Mouse (Mus musculus): ENCODE data around the gene Sp3. TPM values are rescaled to one million over a fixed set of nuclear protein-coding genes. Genes with fewer than 3 reads are reported as not detected.

The Sp3 gene
- total and polyA plus RNA-seq, 2 experiments from 2014 or later = 28.3 to 62.1 TPM

DNA sequence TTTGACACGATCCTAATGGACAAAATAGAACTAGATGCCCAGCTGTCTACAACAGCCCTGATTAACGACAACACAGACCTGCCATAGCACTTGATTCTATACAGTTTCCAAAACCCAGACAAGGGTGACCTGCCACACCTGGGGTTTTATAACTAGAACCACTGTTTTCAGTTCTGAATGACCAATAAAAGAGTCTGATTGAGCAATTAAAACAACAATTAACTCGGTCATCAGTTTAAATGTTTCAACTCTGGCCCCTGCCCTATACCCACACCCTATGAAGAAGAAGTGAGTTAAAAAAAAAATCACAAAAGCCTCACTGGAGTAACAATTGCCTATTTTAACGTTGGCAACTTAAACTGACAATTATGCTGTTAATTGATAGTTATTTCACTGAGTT is 64.1 kb downstream of the Sp3 start:
- no peaks in the 10 kb centered on the region for H3K36me3 ChIP-seq (replicated peaks; ENCODE audit: control insufficient read depth, insufficient read depth, low read length)
- 75% methylated on average over 4 of the region's 4 CpGs for WGBS
- H3K4me2 ChIP-seq (ENCODE audit: low read depth, low read length) = no peak overlapping the region
- H3K9me3 ChIP-seq (replicated peaks; ENCODE audit: control insufficient read depth, low read length) = no peaks in the 10 kb centered on the region
- no peaks in the 10 kb centered on the region for H3K27me3 ChIP-seq (ENCODE audit: control insufficient read depth, insufficient read depth, low read length)
- no peak overlapping the region for H3K4me3 ChIP-seq (ENCODE audit: low read depth, low read length)
- DNase-seq (ENCODE audit: low spot score) = no peak
- TF ChIP-seq CTCF (IDR thresholded peaks at IDR 0.05; ENCODE audit: low read depth) (no peak), EP300 (IDR thresholded peaks at IDR 0.05; ENCODE audit: low read depth) (no peak)
- H3K9ac ChIP-seq (replicated peaks; ENCODE audit: low read depth, low read length) = no peak overlapping the region
- ATAC-seq (ENCODE audit: insufficient read depth, low read depth) = no peak
- H3K27ac ChIP-seq (ENCODE audit: low read depth) = peak overlapping the region; percentile 59; the same call in 1 of the 2 replicates
- H3K4me1 ChIP-seq (ENCODE audit: control insufficient read depth, insufficient read depth) = peaks cover 7% of the 10 kb centered on the region

DNA sequence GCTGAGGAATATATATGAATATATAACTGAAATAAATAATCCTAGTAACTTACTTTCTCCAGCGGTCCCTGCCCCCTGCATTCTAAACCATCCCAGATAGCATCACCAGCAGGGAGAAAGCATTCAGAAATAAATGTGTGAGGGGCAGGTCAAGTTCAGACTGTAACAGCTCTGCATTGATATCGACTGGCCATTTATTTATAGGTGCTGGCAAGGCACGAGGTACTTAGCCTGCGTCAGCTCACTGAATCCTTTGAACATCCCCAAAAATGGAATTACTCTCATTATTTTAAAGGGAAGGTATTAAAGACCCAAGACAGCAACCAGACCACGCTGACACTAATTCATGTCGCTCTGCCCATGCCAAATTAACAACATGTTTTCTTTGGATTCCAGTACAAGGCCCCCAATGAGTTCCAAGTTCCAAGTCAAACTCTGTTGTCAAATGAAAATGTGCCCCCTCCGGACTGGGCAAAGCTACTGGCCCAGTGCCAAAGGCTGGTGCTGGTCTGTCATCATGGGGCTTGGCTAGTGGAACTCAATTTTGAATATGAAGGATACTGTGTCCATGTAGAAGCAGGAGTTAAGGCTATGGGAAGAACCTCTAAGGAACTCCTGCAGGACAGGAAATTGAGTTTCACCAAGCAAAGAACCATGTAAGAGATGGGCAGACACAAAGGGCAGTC is 64.9 kb downstream of the Sp3 start:
- Histone ChIP-seq H3K27me3 (ENCODE audit: control insufficient read depth, insufficient read depth, low read length) (no peaks in the 10 kb centered on the region), H3K4me1 (ENCODE audit: control insufficient read depth, insufficient read depth) (peaks cover 7% of the 10 kb centered on the region), H3K27ac (ENCODE audit: low read depth) (peak overlapping the region; percentile 59), H3K4me3 (ENCODE audit: low read depth, low read length) (no peak overlapping the region), H3K9me3 (replicated peaks; ENCODE audit: control insufficient read depth, low read length) (no peaks in the 10 kb centered on the region), H3K9ac (replicated peaks; ENCODE audit: low read depth, low read length) (no peak overlapping the region), H3K4me2 (ENCODE audit: low read depth, low read length) (no peak overlapping the region), H3K36me3 (replicated peaks; ENCODE audit: control insufficient read depth, insufficient read depth, low read length) (no peaks in the 10 kb centered on the region)
- ATAC-seq (ENCODE audit: insufficient read depth, low read depth) (peak; percentile 71), DNase-seq (ENCODE audit: low spot score) (peak; percentile 46)
- TF ChIP-seq EP300 (IDR thresholded peaks at IDR 0.05; ENCODE audit: low read depth) = no peak
- TF ChIP-seq CTCF (IDR thresholded peaks at IDR 0.05; ENCODE audit: low read depth) = no peak
- 46% methylated on average over 7 of the region's 7 CpGs for WGBS

DNA sequence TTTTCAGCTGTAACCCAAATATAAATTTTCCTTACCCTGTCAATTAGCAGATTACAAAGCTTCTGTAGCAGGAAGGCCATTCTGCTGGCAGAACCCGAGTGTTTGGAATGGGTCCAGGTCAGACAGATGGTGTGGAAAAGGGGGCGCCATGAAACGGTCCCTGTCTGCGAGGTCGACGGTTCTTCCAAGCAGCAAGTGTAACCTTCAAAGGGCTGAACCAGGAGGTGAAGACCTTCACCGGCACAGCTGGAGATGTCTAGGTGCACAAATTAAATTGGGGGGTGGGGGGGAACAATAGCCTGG is 66.8 kb downstream of the Sp3 start:
- Histone ChIP-seq H3K4me3 (ENCODE audit: low read depth, low read length) (no peak overlapping the region), H3K9ac (replicated peaks; ENCODE audit: low read depth, low read length) (no peak overlapping the region), H3K9me3 (replicated peaks; ENCODE audit: control insufficient read depth, low read length) (no peaks in the 10 kb centered on the region), H3K27me3 (ENCODE audit: control insufficient read depth, insufficient read depth, low read length) (no peaks in the 10 kb centered on the region), H3K36me3 (replicated peaks; ENCODE audit: control insufficient read depth, insufficient read depth, low read length) (no peaks in the 10 kb centered on the region), H3K27ac (ENCODE audit: low read depth) (no peak overlapping the region), H3K4me2 (ENCODE audit: low read depth, low read length) (no peak overlapping the region), H3K4me1 (ENCODE audit: control insufficient read depth, insufficient read depth) (peaks cover 7% of the 10 kb centered on the region)
- WGBS = 64% methylated on average over 7 of the region's 7 CpGs
- no peak for ATAC-seq (ENCODE audit: insufficient read depth, low read depth)
- TF ChIP-seq CTCF (IDR thresholded peaks at IDR 0.05; ENCODE audit: low read depth) (no peak), EP300 (IDR thresholded peaks at IDR 0.05; ENCODE audit: low read depth) (no peak)
- DNase-seq (ENCODE audit: low spot score) = no peak

DNA sequence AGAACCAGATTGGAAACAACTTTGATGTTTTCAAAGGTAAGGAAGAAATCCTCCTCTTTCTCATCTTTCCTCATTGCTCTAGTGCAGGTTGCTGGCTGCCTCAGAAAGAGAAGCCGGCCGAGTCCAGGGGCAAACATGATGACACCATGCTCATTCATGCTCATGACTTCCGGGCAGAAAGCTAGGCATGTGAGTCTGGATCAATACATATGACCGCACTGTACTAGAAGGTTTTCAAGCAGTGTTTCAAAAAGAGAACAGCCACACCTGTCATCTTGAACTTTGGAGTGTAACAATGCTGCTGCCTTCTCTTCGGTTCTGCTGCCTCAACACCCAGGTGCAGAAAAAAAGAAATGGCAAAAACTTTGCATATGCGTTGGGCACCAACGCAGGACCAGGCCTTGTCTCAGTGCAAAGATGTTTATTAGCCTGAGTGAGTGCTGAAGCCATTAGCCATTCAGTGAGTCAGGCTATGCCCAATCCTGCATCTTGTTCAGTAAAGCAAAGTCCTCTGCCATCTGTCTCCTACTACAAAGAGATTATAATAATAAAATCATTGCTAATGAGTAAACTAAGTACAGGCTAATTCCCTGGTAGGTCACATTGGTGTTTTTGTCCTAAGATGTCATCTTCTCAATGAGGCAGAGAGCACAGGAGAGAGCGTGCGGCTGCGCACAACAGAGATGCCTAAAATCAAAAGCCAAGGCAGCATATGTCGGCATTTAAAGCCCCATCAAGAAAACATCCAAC is 67.4 kb downstream of the Sp3 start:
- no peak overlapping the region for H3K9ac ChIP-seq (replicated peaks; ENCODE audit: low read depth, low read length)
- H3K36me3 ChIP-seq (replicated peaks; ENCODE audit: control insufficient read depth, insufficient read depth, low read length) = no peaks in the 10 kb centered on the region
- ATAC-seq (ENCODE audit: insufficient read depth, low read depth) = no peak
- H3K4me2 ChIP-seq (ENCODE audit: low read depth, low read length) = no peak overlapping the region
- H3K4me1 ChIP-seq (ENCODE audit: control insufficient read depth, insufficient read depth) = peaks cover 7% of the 10 kb centered on the region
- H3K27ac ChIP-seq (ENCODE audit: low read depth) = no peak overlapping the region
- H3K4me3 ChIP-seq (ENCODE audit: low read depth, low read length) = no peak overlapping the region
- TF ChIP-seq EP300 (IDR thresholded peaks at IDR 0.05; ENCODE audit: low read depth) (no peak), CTCF (IDR thresholded peaks at IDR 0.05; ENCODE audit: low read depth) (no peak)
- DNase-seq (ENCODE audit: low spot score) = no peak
- H3K9me3 ChIP-seq (replicated peaks; ENCODE audit: control insufficient read depth, low read length) = no peaks in the 10 kb centered on the region
- H3K27me3 ChIP-seq (ENCODE audit: control insufficient read depth, insufficient read depth, low read length) = no peaks in the 10 kb centered on the region
- WGBS = 91% methylated on average over 11 of the region's 11 CpGs

DNA sequence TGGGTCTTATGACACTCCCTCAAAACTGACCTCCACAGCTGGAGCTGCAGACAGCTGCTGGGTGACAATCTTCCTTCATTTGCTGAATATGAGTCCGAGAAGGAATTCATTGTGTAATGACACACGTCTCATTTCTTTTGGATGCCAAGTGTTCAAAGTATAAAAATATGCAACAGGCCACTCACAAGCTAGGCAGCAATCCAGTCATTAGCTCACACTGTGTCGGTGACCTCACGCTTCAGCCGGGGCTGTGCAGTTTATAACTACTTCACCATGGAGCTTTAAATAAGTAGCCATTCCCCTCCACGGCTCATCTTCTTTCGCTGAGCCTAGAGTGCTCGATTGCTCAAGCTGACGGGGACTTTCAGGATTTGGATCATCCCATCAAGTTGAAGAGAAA is 68.7 kb downstream of the Sp3 start:
- DNase-seq (ENCODE audit: low spot score) (peak; percentile 62), ATAC-seq (ENCODE audit: insufficient read depth, low read depth) (peak; percentile 77)
- TF ChIP-seq CTCF (IDR thresholded peaks at IDR 0.05; ENCODE audit: low read depth) (no peak), EP300 (IDR thresholded peaks at IDR 0.05; ENCODE audit: low read depth) (no peak)
- 32% methylated on average over 9 of the region's 9 CpGs for WGBS
- H3K4me2 ChIP-seq (ENCODE audit: low read depth, low read length) = no peak overlapping the region
- H3K9ac ChIP-seq (replicated peaks; ENCODE audit: low read depth, low read length) = no peak overlapping the region
- H3K27me3 ChIP-seq (ENCODE audit: control insufficient read depth, insufficient read depth, low read length) = no peaks in the 10 kb centered on the region
- H3K4me1 ChIP-seq (ENCODE audit: control insufficient read depth, insufficient read depth) = peaks cover 7% of the 10 kb centered on the region
- H3K4me3 ChIP-seq (ENCODE audit: low read depth, low read length) = no peak overlapping the region
- H3K9me3 ChIP-seq (replicated peaks; ENCODE audit: control insufficient read depth, low read length) = no peaks in the 10 kb centered on the region
- no peaks in the 10 kb centered on the region for H3K36me3 ChIP-seq (replicated peaks; ENCODE audit: control insufficient read depth, insufficient read depth, low read length)
- H3K27ac ChIP-seq (ENCODE audit: low read depth) = no peak overlapping the region

All from heart, postnatal 0 days (tissue).